Mouse (Mus musculus) kidney, embryonic 16.5 days (tissue): ENCODE data around the gene Pdzk1. TPM values are rescaled to one million over a fixed set of nuclear protein-coding genes. Genes with fewer than 3 reads are reported as not detected.

Experiments
- ATAC-seq: fragments of 200-750 bp; cut with Nextera tagmentation; 2 replicates; pipeline ENCODE4 v1.8.0; 2017; ENCODE audit warnings: moderate TSS enrichment; ENCODE audit not compliant: low FRiP score, low TSS enrichment
- H3K27ac ChIP-seq: fragments of 300-500 bp; sonication (generic); 2 replicates; pipeline ENCODE4 v1.5.1; 2014; ENCODE audit warnings: low read length
- H3K27me3 ChIP-seq: fragments of 300-500 bp; sonication (generic); 2 replicates; pipeline ENCODE4 v1.6.1; 2014; ENCODE audit warnings: low read length, control low read depth, mixed read lengths; ENCODE audit not compliant: insufficient read depth
- H3K36me3 ChIP-seq: fragments of 300-500 bp; sonication (generic); 2 replicates; pipeline ENCODE4 v1.6.1; 2014; ENCODE audit warnings: low read length, control low read depth, mixed read lengths; ENCODE audit not compliant: insufficient read depth
- H3K4me1 ChIP-seq: fragments of 300-500 bp; sonication (generic); 2 replicates; pipeline ENCODE4 v1.6.1; 2014; ENCODE audit warnings: low read length, control low read depth, mixed read lengths; ENCODE audit not compliant: insufficient read depth
- H3K4me2 ChIP-seq: fragments of 300-500 bp; sonication (generic); replicated peaks from 2 replicates; pipeline ENCODE4 v1.6.1; 2014; ENCODE audit warnings: low read depth, low read length
- H3K4me3 ChIP-seq: fragments of 300-500 bp; sonication (generic); 2 replicates; pipeline ENCODE4 v1.5.1; 2014; ENCODE audit warnings: mild to moderate bottlenecking, low read length
- H3K9ac ChIP-seq: fragments of 300-500 bp; sonication (generic); replicated peaks from 2 replicates; pipeline ENCODE4 v1.6.1; 2014; ENCODE audit warnings: low read length
- H3K9me3 ChIP-seq: fragments of 300-500 bp; sonication (generic); 2 replicates; pipeline ENCODE4 v1.6.1; 2016; ENCODE audit warnings: low read length, control low read depth
- WGBS: fragments of 180-500 bp; shearing (Covaris S2); extraction: QIAGEN DNeasy Blood & Tissue Kit; methylation state at CpG from one replicate; pipeline ENCODE4 v1.1.7; 2014; 5-methylcytosine and 5-hydroxymethylcytosine counted together
- polyA plus RNA-seq: library from polyadenylated mRNA; unstranded; fragments of >200 nt; fragmentation: Nextera tagmentation; extraction: Ambion mirVana; gene quantifications from 2 replicates; pipeline ENCODE4 v1.2.1, GENCODE M21; 2015

Pdzk1 gene
- polyA plus RNA-seq, 1 experiment from 2014 or later: 245 TPM

- H3K9ac ChIP-seq: peak within 1 kb of the TSS; percentile 89
- H3K4me1 ChIP-seq: peaks cover 9% of the 10 kb centered on the region
- no peak within 1 kb of the TSS for H3K27ac ChIP-seq
- peak within 1 kb of the TSS; percentile 89 for H3K4me3 ChIP-seq
- peak; percentile 98 for ATAC-seq
- no peaks in the 10 kb centered on the region for H3K36me3 ChIP-seq
- peak within 1 kb of the TSS; percentile 87 for H3K4me2 ChIP-seq
- peaks cover 7% of the 10 kb centered on the region for H3K27me3 ChIP-seq
- no peaks in the 10 kb centered on the region for H3K9me3 ChIP-seq
- 0% methylated on average over 40 of the region's 40 CpGs for WGBS
Measured at GRCm38 (mm10) chr3:96904851-96905541, 75.9 kb downstream of the Pdzk1 start, which contains the start of gene Gpr89. Gene Gpr89 (minus strand): TSS chr3:96905346.

GRCm38 (mm10) chr3:96905592-96905991 is 76.5 kb downstream of the Pdzk1 start:
- peak; percentile 16; the same call in 1 of the 2 replicates for ATAC-seq
- Histone ChIP-seq H3K4me2 (peak overlapping the region; percentile 87), H3K4me1 (peaks cover 9% of the 10 kb centered on the region), H3K4me3 (peak overlapping the region; percentile 89), H3K27ac (no peak overlapping the region), H3K36me3 (no peaks in the 10 kb centered on the region), H3K27me3 (peaks cover 7% of the 10 kb centered on the region), H3K9ac (peak overlapping the region; percentile 89), H3K9me3 (no peaks in the 10 kb centered on the region)
- WGBS: 44% methylated on average over 9 of the region's 9 CpGs

Other genes with a start within 250 kb of the Pdzk1 start
- 32.1 and 35.8 TPM in 2 replicates for gene Polr3gl, start 235.1 kb upstream of the Pdzk1 start, polyA plus RNA-seq
- gene Ankrd34a, start 232.6 kb upstream of the Pdzk1 start, polyA plus RNA-seq: 2.2 and 2.3 TPM in 2 replicates
- gene Lix1l, start 228.1 kb upstream of the Pdzk1 start, polyA plus RNA-seq: 6.9 and 7.1 TPM in 2 replicates
- 129 and 156 TPM in 2 replicates for gene Rbm8a, start 199.4 kb upstream of the Pdzk1 start, polyA plus RNA-seq
- gene Pex11b, start 193.9 kb upstream of the Pdzk1 start, polyA plus RNA-seq: 56.4 and 60.6 TPM in 2 replicates
- 0.05 and 0.21 TPM in 2 replicates for gene Gm42957, start 193.8 kb upstream of the Pdzk1 start, polyA plus RNA-seq
- gene Itga10, start 183.7 kb upstream of the Pdzk1 start, polyA plus RNA-seq: 0.85 and 1.2 TPM in 2 replicates
- gene Ankrd35, start 159.2 kb upstream of the Pdzk1 start, polyA plus RNA-seq: 1.2 and 1.6 TPM in 2 replicates
- gene Pias3, start 132.9 kb upstream of the Pdzk1 start, polyA plus RNA-seq: 62.1 and 72.3 TPM in 2 replicates
- gene Nudt17, start 120.7 kb upstream of the Pdzk1 start, polyA plus RNA-seq: 12.0 and 12.2 TPM in 2 replicates
- 44.5 and 45.3 TPM in 2 replicates for gene Polr3c, start 101.7 kb upstream of the Pdzk1 start, polyA plus RNA-seq
- 56.6 and 57.3 TPM in 2 replicates for gene Rnf115, start 101.6 kb upstream of the Pdzk1 start, polyA plus RNA-seq
- gene Cd160, start 67 bp downstream of the Pdzk1 start, polyA plus RNA-seq: 0.12 TPM in 1 of 2 replicates, not detected in the other
- gene Gja5, start 75.4 kb downstream of the Pdzk1 start, polyA plus RNA-seq: 26.8 and 29.1 TPM in 2 replicates
- 39.1 and 44.9 TPM in 2 replicates for gene Gpr89, start 76.1 kb downstream of the Pdzk1 start, polyA plus RNA-seq
- 0.14 and 0.17 TPM in 2 replicates for gene Gja8, start 96.7 kb downstream of the Pdzk1 start, polyA plus RNA-seq